Mouse (Mus musculus) kidney, adult 18-20 months (tissue): ENCODE measurements around the gene Ttll8.
A peak's percentile ranks its signal among the peaks of the same experiment; 100 is the strongest.

Experiments used
- DNase-seq: peaks from one replicate; pipeline ENCODE4 v3.0.0; 2021

Ttll8 gene

DNA sequence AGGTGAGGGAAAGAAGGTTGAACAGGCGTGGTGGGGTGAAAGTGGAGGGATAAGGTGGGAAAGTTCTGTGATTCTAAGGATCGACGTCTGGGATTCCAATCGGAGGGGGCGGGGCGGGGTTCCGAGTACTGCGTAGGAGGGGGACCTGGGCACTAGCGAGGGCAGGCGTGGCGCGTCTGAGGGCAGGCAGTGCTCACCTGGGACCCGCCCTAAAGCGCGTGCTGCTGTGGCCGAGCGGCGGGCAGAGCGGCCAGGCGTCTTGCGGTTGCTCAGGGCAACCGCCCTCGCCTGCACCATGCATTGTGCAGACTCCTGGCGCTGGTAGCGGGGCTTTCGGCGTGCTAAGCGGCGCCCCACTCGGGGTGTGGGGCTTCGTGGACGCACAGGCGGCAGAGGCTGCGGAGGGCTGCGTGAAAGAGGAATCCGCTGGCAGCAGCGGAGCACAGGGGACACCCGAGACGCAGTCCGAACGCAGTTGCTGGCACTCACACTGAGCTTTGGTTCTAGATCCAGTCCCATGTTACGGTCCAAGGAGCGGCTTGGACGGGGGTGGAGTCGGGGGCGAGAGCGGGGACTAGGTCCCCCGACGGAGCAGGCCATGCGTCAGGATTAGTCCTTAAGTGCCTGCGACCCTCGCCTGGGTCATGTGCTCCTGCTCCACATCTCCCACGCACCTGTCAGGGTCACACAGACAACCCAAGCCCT, at the start of gene Ttll8:
Ttll8 (minus strand) TSS at position 51 of the 705 bp plus-strand sequence.
- DNase-seq = peak; percentile 35

- no peak for DNase-seq
Observed at GRCm38 (mm10) chr15:89001245-89001644, 47.0 kb upstream of the Ttll8 start.

GRCm38 (mm10) chr15:89000367-89000766, 46.1 kb upstream of the Ttll8 start:
- no peak for DNase-seq

DNA sequence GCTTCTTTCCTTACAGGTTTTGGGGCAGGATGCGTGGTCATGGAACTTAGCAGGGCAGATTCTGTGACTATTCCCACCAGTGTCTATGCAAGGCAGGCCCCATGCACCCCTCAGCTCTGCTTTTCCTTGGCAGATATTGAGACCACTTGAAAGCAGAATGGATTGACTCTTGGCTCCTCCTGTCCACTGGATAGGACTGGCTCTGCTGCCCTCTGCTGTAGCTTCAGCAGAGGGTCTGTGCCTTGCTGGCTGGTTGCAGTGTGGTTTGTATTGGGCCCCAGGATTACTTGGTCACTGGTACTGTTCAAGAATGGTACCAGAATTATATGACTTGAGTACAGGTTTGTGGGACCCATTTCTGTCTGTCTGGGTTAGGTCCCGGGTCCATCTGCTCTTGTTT, 44.9 kb upstream of the Ttll8 start:
- no peak for DNase-seq

- DNase-seq = no peak
Observed at GRCm38 (mm10) chr15:88998636-88999035, 44.4 kb upstream of the Ttll8 start.

GRCm38 (mm10) chr15:88989236-88989635, 35.0 kb upstream of the Ttll8 start:
- no peak for DNase-seq

DNA sequence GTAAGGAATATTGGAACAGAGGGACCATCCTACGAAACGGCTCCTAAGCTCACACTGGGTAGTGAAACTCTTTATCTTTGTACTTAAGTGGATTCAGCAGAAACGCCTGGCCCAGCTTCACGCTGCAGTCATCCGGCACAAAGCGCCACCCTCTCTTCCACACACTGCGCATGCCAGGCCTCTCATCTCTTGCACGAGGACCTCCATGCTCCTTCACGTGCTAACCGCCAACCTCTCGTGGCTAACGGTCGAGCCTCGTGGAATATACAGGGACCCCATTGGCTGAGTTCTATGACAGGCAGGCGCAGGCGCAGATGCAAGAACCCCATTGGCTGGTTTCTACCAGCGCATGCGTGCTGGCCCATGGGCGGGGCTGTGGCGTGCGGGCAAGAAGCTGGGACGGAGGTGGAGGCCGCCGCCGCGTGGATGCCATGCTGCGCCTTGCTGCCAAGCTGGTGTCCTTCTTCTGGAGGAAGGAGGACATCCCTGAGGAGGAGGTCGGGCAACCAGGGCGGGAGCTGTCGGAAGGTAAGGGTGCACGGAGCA, 28.4 kb upstream of the Ttll8 start, which contains the start of gene Mov10l1:
Mov10l1 (plus strand) TSS at position 376 of the 546 bp plus-strand sequence.
- DNase-seq = no peak

DNA sequence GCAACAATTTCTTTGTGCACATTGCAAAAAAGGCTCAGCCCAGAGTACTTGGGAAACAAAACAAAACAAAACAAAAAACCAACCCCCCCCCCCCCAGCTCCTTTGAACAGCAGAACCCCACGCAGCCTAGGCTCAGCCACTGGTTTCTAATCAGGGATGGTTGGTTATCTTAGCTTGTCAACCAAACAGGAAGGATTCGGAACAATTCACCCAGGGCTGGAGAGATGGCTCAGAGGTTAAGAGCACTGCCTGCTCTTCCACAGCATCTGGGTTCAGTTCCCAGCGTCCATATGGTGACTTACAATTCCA, 24.9 kb upstream of the Ttll8 start:
- DNase-seq = no peak

GRCm38 (mm10) chr15:88978281-88979137, 24.3 kb upstream of the Ttll8 start, which contains the start of gene Mlc1:
Gene Mlc1, minus strand, starts transcription at chr15:88979007.
- DNase-seq = no peak

DNA sequence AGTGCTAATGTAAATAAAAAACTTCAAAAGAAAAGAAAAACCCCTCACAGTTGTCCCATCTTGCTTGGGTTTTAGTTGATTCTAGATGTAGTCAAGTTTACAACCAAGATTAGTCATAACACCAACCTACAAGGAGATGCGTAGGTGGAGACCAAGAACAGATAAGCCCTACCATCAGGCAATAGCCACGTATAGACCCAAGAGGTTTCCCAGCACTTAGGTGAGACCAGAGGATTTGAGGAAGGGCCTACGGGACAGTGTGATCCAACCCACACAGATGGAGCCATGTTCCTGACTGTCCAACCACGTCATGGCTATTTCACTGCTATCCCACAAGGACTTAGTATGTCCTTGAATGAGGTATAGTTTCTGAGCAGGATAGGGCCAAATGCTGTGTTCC, 18.1 kb upstream of the Ttll8 start:
- no peak for DNase-seq

GRCm38 (mm10) chr15:88964070-88964578, 9.9 kb upstream of the Ttll8 start:
- DNase-seq = no peak

DNA sequence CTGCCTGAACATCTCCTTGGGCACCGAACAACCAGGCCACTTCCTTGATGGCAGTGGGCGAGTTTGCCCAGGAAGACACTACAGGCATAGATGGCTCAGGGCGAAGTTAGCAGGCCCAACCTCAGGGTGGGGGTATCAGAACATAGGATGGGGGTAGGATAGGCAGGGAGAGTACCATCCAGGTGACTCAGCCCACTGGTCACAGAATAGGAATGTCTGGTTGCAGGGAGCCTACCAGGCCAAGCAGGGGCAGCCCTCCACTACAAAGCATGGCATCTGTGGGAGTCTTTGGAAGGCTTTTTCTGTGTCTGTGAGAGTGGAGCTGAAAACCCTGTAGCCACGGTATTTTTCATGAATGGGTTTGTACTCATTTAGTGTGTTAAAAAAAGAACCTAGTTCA, 3.3 kb upstream of the Ttll8 start:
- no peak for DNase-seq

DNA sequence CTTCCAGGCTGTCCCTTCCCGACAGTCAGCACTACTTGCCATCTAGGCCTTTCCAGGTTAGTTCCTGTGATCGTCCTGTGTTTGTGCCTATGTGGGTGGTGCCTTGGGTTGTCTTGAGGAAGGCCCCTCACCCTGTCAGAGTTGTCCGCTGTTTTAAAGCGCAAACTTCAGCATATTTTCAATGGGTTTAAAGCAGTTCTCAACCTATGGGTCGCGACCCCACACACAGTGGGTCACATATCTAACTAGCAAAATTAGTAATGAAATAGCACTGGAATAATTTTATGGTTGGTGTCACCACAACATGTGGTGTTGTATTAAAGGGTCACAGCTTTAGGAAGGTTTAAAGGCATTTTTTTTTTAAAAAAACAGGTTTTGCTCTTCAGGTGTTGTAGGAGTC, 1.1 kb upstream of the Ttll8 start:
- DNase-seq = no peak

GRCm38 (mm10) chr15:88951246-88951645, 3.0 kb downstream of the Ttll8 start:
- DNase-seq = no peak

- peak; percentile 28 for DNase-seq
Observed at GRCm38 (mm10) chr15:88946851-88947250, 7.4 kb downstream of the Ttll8 start.

- DNase-seq = no peak
Observed at GRCm38 (mm10) chr15:88943896-88944551, 10.2 kb downstream of the Ttll8 start.

GRCm38 (mm10) chr15:88942783-88943182, 11.4 kb downstream of the Ttll8 start:
- DNase-seq = no peak

DNA sequence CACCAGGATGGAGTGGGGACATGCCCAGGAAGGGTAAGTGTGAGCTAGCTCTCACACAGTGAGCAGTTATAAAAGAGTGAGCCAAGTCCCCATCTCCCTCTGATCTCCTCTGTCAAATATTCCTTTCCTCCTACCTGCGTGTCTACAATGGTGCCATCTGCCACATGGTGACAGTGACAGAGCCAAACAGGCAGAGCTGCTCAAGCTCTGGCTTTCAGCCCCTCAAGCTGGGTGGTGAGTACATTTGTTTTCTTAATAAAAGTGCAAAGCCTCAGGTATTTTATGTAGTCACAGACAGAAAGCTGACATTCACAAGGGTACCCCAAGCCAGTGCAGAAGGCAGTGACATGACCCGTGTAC, 16.9 kb downstream of the Ttll8 start:
- DNase-seq = no peak

- no peak for DNase-seq
Observed at GRCm38 (mm10) chr15:88936619-88937290, 17.5 kb downstream of the Ttll8 start.

DNA sequence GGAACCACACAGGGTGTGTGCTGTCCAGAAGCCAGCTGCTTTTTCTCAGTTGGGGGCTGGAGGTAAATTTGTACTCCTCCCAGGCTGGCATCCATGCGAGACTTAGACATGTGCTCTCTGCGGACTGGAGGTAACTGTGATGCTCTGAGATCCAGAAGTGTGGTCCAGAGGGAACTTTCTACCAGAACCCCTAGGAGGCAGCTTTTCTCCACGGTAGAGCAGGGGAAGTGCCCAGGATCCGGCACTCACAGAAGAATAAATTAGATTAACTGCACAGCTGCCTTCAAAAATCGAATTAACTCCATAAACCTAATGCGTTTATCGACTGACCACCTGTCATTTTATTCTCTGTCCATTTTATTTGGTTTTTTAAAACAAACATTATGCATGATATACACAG, 20.1 kb downstream of the Ttll8 start:
- DNase-seq = no peak

- DNase-seq = no peak
Observed at GRCm38 (mm10) chr15:88932667-88933066, 21.6 kb downstream of the Ttll8 start.

DNA sequence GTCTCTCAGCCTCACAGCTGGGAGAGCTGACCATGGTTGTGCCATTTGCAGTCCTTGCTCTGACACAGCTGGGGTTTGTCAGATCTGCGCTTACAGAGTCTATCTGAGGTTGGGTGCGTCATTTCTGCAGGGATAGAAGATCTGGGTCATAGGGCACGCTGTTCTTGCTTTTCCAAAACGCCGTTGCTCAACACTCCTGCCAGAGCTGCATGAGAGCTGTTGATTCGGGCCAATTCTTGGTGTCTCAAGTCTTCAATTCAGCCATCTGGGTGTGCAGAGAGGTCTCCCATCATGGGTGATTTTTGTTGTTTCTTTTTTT, 32.3 kb downstream of the Ttll8 start:
- DNase-seq = peak; percentile 30
